Mouse (Mus musculus) stomach, postnatal 0 days (tissue): ENCODE measurements around the gene Myf5.

Experiments used
- CTCF ChIP-seq: IDR thresholded peaks from 2 replicates; pipeline ENCODE4 v1.5.1; 2016; ENCODE audit warnings: antibody characterized with exemption, low read depth, mild to moderate bottlenecking, moderate library complexity
- EP300 ChIP-seq: optimal IDR thresholded peaks from 2 replicates; pipeline ENCODE3; 2016; ENCODE audit warnings: antibody characterized with exemption

- TF ChIP-seq CTCF (no peak), EP300 (no peak)
Observed at GRCm38 (mm10) chr10:107503430-107503829, 17.5 kb upstream of the Myf5 start.
